14 mouse cellular contexts compared by ENCODE assay signal in genomic region chr4:119070959-119071647, GRCm38 (mm10). TPM values are rescaled to one million over a fixed set of nuclear protein-coding genes. Genes with fewer than 3 reads are reported as not detected.
A peak's percentile ranks its signal among the peaks of the same experiment; 100 is the strongest.
DNase-seq lines count a peak whose midpoint lies in the region; ATAC-seq and TF ChIP-seq lines count a peak whose summit lies in the region.
"Had no signal": no experiment of that assay in that cellular context is flagged by ENCODE, and none has a peak within 500 bp of the region (broad histone marks: within the 10 kb centered on the region; RNA-seq: fewer than 3 reads in every experiment).

No protein-coding gene starts in this region.

- H3K9me3 ChIP-seq in hindbrain, embryonic 10.5 days = no peaks in the 10 kb centered on the region
- H3K9me3 ChIP-seq in hindbrain, postnatal 0 days (ENCODE audit: low read length) = no peaks in the 10 kb centered on the region
- no peaks in the 10 kb centered on the region for H3K9me3 ChIP-seq in forebrain, embryonic 16.5 days (ENCODE audit: control insufficient read depth, low read length)
- H3K9me3 ChIP-seq in intestine, postnatal 0 days (ENCODE audit: control insufficient read depth) = no peaks in the 10 kb centered on the region
- H3K9me3 ChIP-seq: G1E had no signal

- peak overlapping the region; percentile 94 for H3K27ac ChIP-seq in hindbrain, embryonic 10.5 days
- H3K27ac ChIP-seq in hindbrain, postnatal 0 days = no peak overlapping the region
- H3K27ac ChIP-seq in forebrain, embryonic 16.5 days (ENCODE audit: low read length) = no peak overlapping the region
- no peak overlapping the region for H3K27ac ChIP-seq in intestine, postnatal 0 days (ENCODE audit: low read depth, low read length)

- H3K4me2 ChIP-seq in hindbrain, postnatal 0 days (ENCODE audit: low read depth, low read length) = no peak overlapping the region
- peak overlapping the region; percentile 19 for H3K4me2 ChIP-seq in forebrain, embryonic 16.5 days (ENCODE audit: low read length)
- no peak overlapping the region for H3K4me2 ChIP-seq in intestine, postnatal 0 days (replicated peaks; ENCODE audit: low read depth)

- peak; percentile 57 for DNase-seq in hindbrain, embryonic 10.5 days (ENCODE audit: low spot score)
- DNase-seq in hindbrain, postnatal 0 days (ENCODE audit: low spot score) = no peak
- DNase-seq in ZHBTc4 (ENCODE audit: low read depth, low spot score) = peak; percentile 57
- peak; percentile 50 for DNase-seq in neural tube, embryonic 10.5 days (ENCODE audit: extremely low spot score, low spot score)
- DNase-seq in spleen, adult 12 weeks (ENCODE audit: low spot score) = no peak
- DNase-seq: adrenal gland, adult 8-10 months; cerebellum, adult 11-12 months; gastrocnemius, postnatal 25 days; kidney, adult 9 months; layer of hippocampus, postnatal 36 days; thymus, postnatal 25 days had no signal

- ATAC-seq in hindbrain, postnatal 0 days = no peak
- ATAC-seq in forebrain, embryonic 16.5 days = no peak
- ATAC-seq in intestine, postnatal 0 days = no peak

- TF ChIP-seq CTCF in hindbrain, postnatal 0 days (IDR thresholded peaks at IDR 0.05; ENCODE audit: low read depth) = no peak
- TF ChIP-seq CTCF in intestine, postnatal 0 days (IDR thresholded peaks at IDR 0.05; ENCODE audit: low read depth) = no peak

- peak overlapping the region; percentile 47 for H3K4me3 ChIP-seq in hindbrain, embryonic 10.5 days
- no peak overlapping the region for H3K4me3 ChIP-seq in hindbrain, postnatal 0 days (ENCODE audit: low read length)
- H3K4me3 ChIP-seq in forebrain, embryonic 16.5 days (replicated peaks; ENCODE audit: low read length) = no peak overlapping the region
- H3K4me3 ChIP-seq in intestine, postnatal 0 days (ENCODE audit: low read depth, low read length) = no peak overlapping the region

- no peak overlapping the region for H3K9ac ChIP-seq in hindbrain, postnatal 0 days (replicated peaks; ENCODE audit: low read length)
- H3K9ac ChIP-seq in forebrain, embryonic 16.5 days (replicated peaks; ENCODE audit: low read depth, low read length) = no peak overlapping the region
- no peak overlapping the region for H3K9ac ChIP-seq in intestine, postnatal 0 days (ENCODE audit: low read depth, low read length)

- H3K4me1 ChIP-seq in hindbrain, embryonic 10.5 days (replicated peaks) = peaks cover 74% of the 10 kb centered on the region
- peaks cover 6% of the 10 kb centered on the region; the same call in 1 of the 2 replicates for H3K4me1 ChIP-seq in hindbrain, postnatal 0 days (ENCODE audit: insufficient read depth, low read length)
- peaks cover 17% of the 10 kb centered on the region for H3K4me1 ChIP-seq in forebrain, embryonic 16.5 days (replicated peaks; ENCODE audit: control insufficient read depth, insufficient read depth, low read length)
- no peaks in the 10 kb centered on the region for H3K4me1 ChIP-seq in intestine, postnatal 0 days (replicated peaks; ENCODE audit: control insufficient read depth, insufficient read depth, low read length)

- WGBS in hindbrain, embryonic 10.5 days = 14% methylated on average over 16 of the region's 16 CpGs
- 27% methylated on average over 16 of the region's 16 CpGs for WGBS in hindbrain, postnatal 0 days
- 18% methylated on average over 16 of the region's 16 CpGs for WGBS in forebrain, embryonic 16.5 days
- 56% methylated on average over 16 of the region's 16 CpGs for WGBS in intestine, postnatal 0 days

- H3K36me3 ChIP-seq in hindbrain, embryonic 10.5 days = no peaks in the 10 kb centered on the region
- H3K36me3 ChIP-seq in hindbrain, postnatal 0 days (ENCODE audit: insufficient read depth, low read length) = no peaks in the 10 kb centered on the region
- no peaks in the 10 kb centered on the region for H3K36me3 ChIP-seq in forebrain, embryonic 16.5 days (ENCODE audit: control insufficient read depth, insufficient read depth)
- H3K36me3 ChIP-seq in intestine, postnatal 0 days (ENCODE audit: control insufficient read depth, insufficient read depth) = no peaks in the 10 kb centered on the region
- H3K36me3 ChIP-seq: G1E had no signal

- H3K27me3 ChIP-seq in hindbrain, embryonic 10.5 days (ENCODE audit: insufficient read depth, poor library complexity, severe bottlenecking) = peaks cover 13% of the 10 kb centered on the region
- peaks cover 16% of the 10 kb centered on the region for H3K27me3 ChIP-seq in hindbrain, postnatal 0 days (ENCODE audit: insufficient read depth, low read length)
- H3K27me3 ChIP-seq in forebrain, embryonic 16.5 days (replicated peaks; ENCODE audit: control insufficient read depth, insufficient read depth, low read length) = peaks cover 6% of the 10 kb centered on the region; the same call in 1 of the 2 replicates
- H3K27me3 ChIP-seq in intestine, postnatal 0 days (replicated peaks; ENCODE audit: control insufficient read depth, insufficient read depth, low read length) = no peaks in the 10 kb centered on the region

RNA-seq across cellular contexts. Expression of gene Slc2a1, which starts 37.4 kb away (rescaled TPM):
- 153 and 228 TPM in 2 replicates for polyA plus RNA-seq in hindbrain, embryonic 10.5 days (2016; fragmentation: Nextera tagmentation; extraction: Ambion mirVana)
- 119 and 120 TPM in 2 replicates for total RNA-seq in hindbrain, postnatal 0 days (2014; rRNA removed)
- 48.8 and 50.6 TPM in 2 replicates for polyA plus RNA-seq in hindbrain, postnatal 0 days (2015; fragmentation: Nextera tagmentation; extraction: Ambion mirVana)
- polyA plus RNA-seq in forebrain, embryonic 16.5 days (2015; fragmentation: Nextera tagmentation; extraction: Ambion mirVana) = 88.3 and 103 TPM in 2 replicates
- 18.1 and 19.0 TPM in 2 replicates for polyA plus RNA-seq in intestine, postnatal 0 days (2015; fragmentation: Nextera tagmentation; extraction: Ambion mirVana)

Comparison
In these comparisons a context has a peak if more than half of its experiments do, and no peak if none do; other contexts are left out.
1. DNase-seq: peak in hindbrain, embryonic 10.5 days (single experiment), ZHBTc4 (single experiment) and neural tube, embryonic 10.5 days (single experiment); none in hindbrain, postnatal 0 days (single experiment) and spleen, adult 12 weeks (single experiment).